Mouse (Mus musculus) adrenal gland, postnatal 36 days (tissue): ENCODE data around the gene Nid2. TPM values are rescaled to one million over a fixed set of nuclear protein-coding genes. Genes with fewer than 3 reads are reported as not detected.

Source experiments
- DNase-seq, 2 experiments: peaks; one replicate each; pipeline ENCODE4 v3.0.0; 2021; ENCODE audit warnings: mixed read lengths in 1 of 2
- total RNA-seq, 2 experiments: library from RNA; stranded (reverse); gene quantifications; 2 replicates each; pipeline ENCODE4 v1.2.3; 2021

Gene Nid2
- total RNA-seq, 2 experiments from 2014 or later: 24.8 to 32.8 TPM

DNA sequence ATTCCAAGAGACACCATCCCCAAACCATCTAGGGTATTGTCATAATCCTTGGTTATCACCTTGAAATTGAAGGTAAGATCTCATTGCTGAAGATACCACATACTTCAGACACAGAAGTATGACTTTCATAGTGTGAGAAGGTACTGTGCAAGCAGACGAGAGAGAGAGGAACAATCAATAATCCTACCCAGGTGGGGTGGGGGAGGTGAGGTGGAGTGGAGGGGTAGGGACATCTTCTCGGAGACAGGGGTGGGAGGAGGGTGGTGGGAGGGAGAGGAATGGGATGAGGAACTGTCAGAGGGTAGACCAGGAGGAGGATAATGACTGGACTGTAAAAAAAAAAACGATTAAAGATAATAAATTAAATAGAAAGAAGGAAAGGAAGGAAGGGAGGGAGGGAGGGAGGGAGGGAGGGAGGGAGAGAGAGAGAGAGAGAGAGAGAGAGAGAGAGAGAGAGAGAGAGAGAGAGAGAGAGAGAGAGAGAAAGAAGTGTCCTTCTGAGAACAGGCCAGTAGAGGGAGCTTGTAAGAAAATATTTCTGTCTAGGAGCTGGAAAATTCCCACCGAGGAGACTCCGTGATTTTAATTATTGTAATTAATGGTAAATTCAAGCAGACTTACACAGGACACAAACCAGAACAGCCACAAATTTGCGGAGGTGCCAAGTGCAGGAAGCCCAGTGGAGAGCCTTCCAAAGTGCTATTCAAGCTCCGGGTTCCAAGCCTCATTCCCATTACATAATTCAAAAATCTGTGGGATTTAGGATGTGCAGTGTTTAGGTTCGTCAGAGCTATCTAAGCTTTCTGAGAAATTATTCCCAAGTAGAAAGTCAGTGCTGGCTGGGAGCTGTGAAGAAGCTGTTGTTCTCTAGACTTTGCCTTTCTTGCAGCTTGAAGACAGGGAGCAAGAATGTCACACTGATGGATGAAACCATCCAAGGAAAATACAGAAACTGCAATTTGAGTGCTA is 108.0 kb downstream of the Nid2 start:
- peak in 1 of 2 experiments; percentile 13 for DNase-seq

DNA sequence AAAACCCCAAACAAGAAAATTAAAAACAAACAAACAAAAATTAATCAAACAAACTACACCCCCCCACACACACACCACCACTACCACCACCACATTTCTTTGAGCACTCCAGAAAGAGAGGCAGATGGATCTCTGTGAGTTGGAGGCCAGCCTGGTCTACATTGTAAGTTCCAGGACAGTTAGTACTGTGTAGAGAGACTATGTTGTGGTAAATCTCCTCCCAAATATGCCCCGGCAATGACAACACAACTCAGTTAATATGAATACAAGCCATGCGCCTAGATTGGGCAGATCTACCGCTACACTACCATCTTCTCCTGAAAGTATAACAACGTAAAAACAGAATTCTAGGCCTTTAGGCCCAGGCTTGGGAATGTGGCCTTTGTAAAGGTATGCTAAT is 109.2 kb downstream of the Nid2 start:
- DNase-seq: no peak

Other genes starting within 250 kb of the Nid2 start
- not detected for gene Gm2244, start 201.3 kb upstream of the Nid2 start, total RNA-seq
- gene Gm2237, start 166.1 kb upstream of the Nid2 start, total RNA-seq: under 1 TPM; 0.89 to 0.93 TPM
- gene Gm5458, start 148.7 kb upstream of the Nid2 start, total RNA-seq: not detected
- 10 to 100 TPM; 74.1 to 76.9 TPM for gene Rtraf, start 72.6 kb downstream of the Nid2 start, total RNA-seq
- gene Gng2, start 226.4 kb downstream of the Nid2 start, total RNA-seq: 10 to 100 TPM; 28.6 to 33.5 TPM